Mouse (Mus musculus): ENCODE measurements around the gene Hacl1. TPM values are rescaled to one million over a fixed set of nuclear protein-coding genes. Genes with fewer than 3 reads are reported as not detected.
A peak's percentile ranks its signal among the peaks of the same experiment; 100 is the strongest.

The Hacl1 gene
- 6.1 and 9.4 TPM in 2 replicates for polyA plus RNA-seq (2016; fragmentation: Nextera tagmentation; extraction: Ambion mirVana)

DNA sequence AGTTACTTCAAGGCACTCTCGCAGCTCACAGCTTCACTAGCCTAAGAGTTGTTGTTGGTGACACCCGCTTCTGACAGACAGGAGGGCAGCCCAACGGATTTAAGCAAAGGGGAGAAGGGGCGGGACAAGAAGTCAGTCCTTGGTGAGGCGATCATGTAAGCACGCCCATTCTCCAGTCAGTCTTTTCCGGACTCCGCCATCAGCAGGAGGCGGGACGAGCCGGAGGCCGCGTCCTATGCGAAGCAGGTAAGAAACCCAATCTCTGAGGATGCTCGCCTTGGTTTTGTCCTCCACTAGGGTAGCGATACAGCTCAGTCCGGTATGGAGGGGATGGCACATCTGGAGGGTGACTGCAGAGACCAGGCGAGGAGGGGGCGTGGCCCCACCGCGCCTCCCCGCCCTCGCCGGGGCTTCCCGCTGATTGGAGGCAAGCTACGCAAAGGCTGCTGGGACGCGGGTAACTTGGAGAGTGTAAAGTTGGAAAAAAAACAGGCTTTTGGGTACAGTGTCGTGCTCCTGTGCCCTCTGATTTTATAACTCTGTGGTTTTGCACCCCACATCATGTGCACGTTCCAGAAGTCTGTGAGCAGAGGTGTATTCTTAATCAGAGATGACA, at the start of gene Hacl1, which contains the start of gene Btd:
TSS of gene Hacl1 (minus strand) at position 397 of the 616 bp plus-strand sequence.
TSS of gene Btd (plus strand) at position 139 of the 616 bp plus-strand sequence.
- H3K4me3 ChIP-seq = peak within 1 kb of the TSS; percentile 82
- DNase-seq (ENCODE audit: low spot score) = peak; percentile 93
- WGBS = under 1% methylated on average over 30 of the region's 30 CpGs
- H3K27me3 ChIP-seq (ENCODE audit: low read depth, poor library complexity, severe bottlenecking) = no peaks in the 10 kb centered on the region
- H3K36me3 ChIP-seq = no peaks in the 10 kb centered on the region
- H3K9me3 ChIP-seq (replicated peaks) = no peaks in the 10 kb centered on the region
- H3K27ac ChIP-seq = peak within 1 kb of the TSS; percentile 91
- peaks cover 15% of the 10 kb centered on the region for H3K4me1 ChIP-seq

DNA sequence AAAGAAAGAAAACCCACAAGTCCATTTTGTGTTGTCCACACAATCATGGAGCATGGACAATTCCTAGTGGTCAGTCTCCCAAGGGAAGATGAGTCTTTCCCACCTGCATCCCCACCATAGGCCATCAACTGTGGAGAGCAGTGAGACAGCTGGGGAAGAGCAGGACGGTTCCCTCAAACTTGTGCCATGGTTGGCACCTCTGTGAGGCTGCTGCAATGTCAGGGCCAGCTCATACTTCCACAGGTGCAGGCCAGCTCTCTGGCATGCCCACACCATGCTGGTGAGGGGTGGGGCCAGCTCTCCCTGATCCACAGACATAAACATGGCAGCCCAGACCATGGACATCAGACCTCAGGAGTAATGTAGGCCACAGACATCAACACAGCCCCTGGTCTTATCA, 45.1 kb upstream of the Hacl1 start:
- Histone ChIP-seq H3K4me1 (peaks cover 17% of the 10 kb centered on the region), H3K9me3 (replicated peaks) (no peaks in the 10 kb centered on the region), H3K4me3 (no peak overlapping the region), H3K27ac (no peak overlapping the region), H3K27me3 (ENCODE audit: low read depth, poor library complexity, severe bottlenecking) (no peaks in the 10 kb centered on the region), H3K36me3 (no peaks in the 10 kb centered on the region)
- no peak for DNase-seq (ENCODE audit: low spot score)
- WGBS = 88% methylated on average over 1 of the region's 1 CpGs

DNA sequence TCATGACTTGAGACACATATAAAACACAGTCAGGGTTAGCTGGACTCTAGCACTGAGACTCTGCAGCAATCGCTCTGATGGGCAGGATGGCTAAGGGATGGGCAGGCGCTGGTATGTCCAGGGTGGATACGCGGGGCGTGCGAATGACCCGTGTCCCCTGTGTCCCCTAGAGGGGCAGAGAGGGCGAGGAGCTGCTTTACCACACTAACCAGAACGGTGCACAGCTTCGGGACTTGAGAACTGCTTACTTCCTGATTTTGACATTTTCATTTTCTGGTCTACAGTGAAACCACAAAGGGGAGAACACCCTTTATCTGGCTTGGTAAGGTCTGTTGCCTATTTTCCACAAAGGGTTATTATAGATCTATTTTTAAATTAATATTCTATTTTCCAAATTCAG, 44.6 kb upstream of the Hacl1 start:
- Histone ChIP-seq H3K27ac (peak overlapping the region; percentile 25; the same call in 1 of the 2 replicates), H3K4me3 (no peak overlapping the region), H3K9me3 (replicated peaks) (no peaks in the 10 kb centered on the region), H3K4me1 (peaks cover 13% of the 10 kb centered on the region; the same call in 1 of the 2 replicates), H3K27me3 (ENCODE audit: low read depth, poor library complexity, severe bottlenecking) (no peaks in the 10 kb centered on the region), H3K36me3 (no peaks in the 10 kb centered on the region)
- no peak for DNase-seq (ENCODE audit: low spot score)
- WGBS = 90% methylated on average over 10 of the region's 10 CpGs

DNA sequence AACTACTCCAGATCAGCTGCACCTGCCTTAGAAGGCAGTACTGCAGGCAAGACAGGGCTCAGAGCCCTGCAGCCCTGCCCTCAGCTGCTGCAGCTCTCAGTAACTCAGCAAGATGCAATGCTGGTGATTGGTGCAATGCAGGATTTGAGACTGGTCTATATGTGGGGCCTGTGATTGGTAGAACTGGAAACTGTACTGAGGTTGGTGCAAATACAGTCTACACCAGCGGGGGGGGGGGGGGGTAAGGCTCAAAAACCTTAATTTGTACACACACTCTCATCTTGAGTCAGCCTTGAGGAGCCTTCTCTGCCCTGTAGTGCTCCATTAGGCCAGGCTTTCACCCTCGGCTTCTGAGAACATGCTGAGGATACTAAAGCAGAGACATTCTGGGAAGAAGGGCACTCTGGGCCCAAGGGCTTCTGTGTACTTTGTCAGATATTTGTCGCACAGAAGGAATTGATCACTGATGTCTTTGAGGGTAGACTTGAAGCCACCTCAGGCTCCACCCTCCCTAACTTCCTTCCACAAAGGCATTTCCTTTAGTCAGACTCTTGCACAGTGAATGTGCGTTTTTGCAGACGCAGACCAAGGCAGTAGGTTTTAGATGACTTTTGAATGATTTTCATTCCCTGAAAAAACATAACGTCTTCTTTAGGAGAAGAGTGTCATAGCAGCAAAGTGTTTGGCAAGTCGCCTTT, 43.4 kb upstream of the Hacl1 start:
- Histone ChIP-seq H3K36me3 (no peaks in the 10 kb centered on the region), H3K9me3 (replicated peaks) (no peaks in the 10 kb centered on the region), H3K4me1 (0 out of 2 replicates have a peak, but pooled peaks cover 13% of the 10 kb centered on the region), H3K4me3 (no peak overlapping the region), H3K27ac (0 out of 2 replicates have a peak overlapping the region, but pooled peaks have one; percentile 14), H3K27me3 (ENCODE audit: low read depth, poor library complexity, severe bottlenecking) (no peaks in the 10 kb centered on the region)
- 77% methylated on average over 7 of the region's 7 CpGs for WGBS
- peak; percentile 22 for DNase-seq (ENCODE audit: low spot score)

DNA sequence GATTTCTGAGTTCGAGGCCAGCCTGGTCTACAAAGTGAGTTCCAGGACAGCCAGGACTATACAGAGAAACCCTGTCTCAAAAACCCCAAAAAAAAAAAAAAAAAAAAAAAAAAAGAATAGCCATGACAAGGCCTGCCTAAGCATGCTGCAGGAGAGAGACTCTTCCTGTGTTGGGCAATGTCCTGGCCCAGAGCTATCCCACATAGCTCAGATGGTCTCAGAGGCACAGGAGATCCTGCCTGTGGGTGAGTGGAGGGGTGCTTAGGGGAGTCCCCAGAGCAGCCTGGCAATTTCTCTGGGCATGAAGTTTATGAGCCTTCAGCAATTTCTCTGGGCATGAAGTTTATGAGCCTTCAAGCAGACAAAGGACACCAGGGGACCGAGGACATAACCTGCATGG, 42.5 kb upstream of the Hacl1 start:
- Histone ChIP-seq H3K4me1 (0 out of 2 replicates have a peak, but pooled peaks cover 13% of the 10 kb centered on the region), H3K4me3 (no peak overlapping the region), H3K27ac (no peak overlapping the region), H3K27me3 (ENCODE audit: low read depth, poor library complexity, severe bottlenecking) (no peaks in the 10 kb centered on the region), H3K9me3 (replicated peaks) (no peaks in the 10 kb centered on the region), H3K36me3 (no peaks in the 10 kb centered on the region)
- no peak for DNase-seq (ENCODE audit: low spot score)
- 79% methylated on average over 2 of the region's 2 CpGs for WGBS

DNA sequence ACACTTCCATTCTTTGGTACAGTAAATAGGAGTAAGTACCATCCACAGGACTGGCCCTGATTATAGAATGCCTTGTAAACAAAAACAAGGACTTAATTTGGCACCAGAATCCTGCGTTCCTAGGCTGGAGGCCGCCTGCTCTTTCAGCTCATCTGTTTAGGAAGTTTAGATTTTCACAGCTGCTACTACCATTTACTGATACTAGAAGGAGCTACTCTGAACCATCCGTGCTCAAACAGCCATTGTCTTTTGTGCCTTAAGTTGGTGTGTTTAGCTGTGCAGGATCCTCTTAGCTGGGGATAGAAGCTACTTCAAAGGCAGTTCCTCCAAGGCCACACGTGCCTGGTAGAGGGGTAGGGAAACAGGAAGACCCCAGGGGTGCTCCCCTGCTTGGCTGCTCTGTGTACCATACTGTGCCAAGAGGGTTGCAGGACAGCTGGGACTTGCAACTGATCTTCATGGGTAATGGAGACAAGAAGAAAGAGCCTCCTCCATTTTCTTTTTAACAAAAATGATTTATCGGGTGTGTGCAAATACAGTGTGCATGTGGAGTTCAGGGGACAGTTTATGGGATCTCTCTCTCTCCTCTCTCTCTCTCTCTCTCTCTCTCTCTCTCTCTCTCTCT, 41.0 kb upstream of the Hacl1 start:
- no peaks in the 10 kb centered on the region for H3K9me3 ChIP-seq (replicated peaks)
- no peak overlapping the region for H3K4me3 ChIP-seq
- H3K4me1 ChIP-seq = 0 out of 2 replicates have a peak, but pooled peaks cover 13% of the 10 kb centered on the region
- WGBS = 64% methylated on average over 5 of the region's 5 CpGs
- no peaks in the 10 kb centered on the region for H3K36me3 ChIP-seq
- DNase-seq (ENCODE audit: low spot score) = peak; percentile 20
- H3K27me3 ChIP-seq (ENCODE audit: low read depth, poor library complexity, severe bottlenecking) = no peaks in the 10 kb centered on the region
- no peak overlapping the region for H3K27ac ChIP-seq

DNA sequence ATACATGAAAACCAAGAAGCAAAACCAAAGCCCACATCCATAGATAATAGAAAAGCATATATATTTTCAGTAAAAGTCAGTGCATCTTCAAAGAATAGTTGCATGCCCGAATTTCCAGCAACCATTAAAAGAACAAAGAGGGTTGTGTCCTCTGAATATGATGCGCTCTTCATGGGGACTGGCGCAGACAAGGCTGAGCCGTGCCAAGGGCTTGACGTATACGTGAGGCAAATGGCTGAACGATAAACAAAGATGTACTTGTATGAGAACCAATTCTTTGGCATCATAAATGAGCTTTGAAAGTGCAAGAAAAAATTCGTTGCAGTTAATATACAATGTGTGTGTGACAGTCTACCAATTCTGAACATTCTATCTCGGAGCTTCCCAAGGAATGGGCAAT, 40.2 kb upstream of the Hacl1 start:
- 91% methylated on average over 9 of the region's 9 CpGs for WGBS
- Histone ChIP-seq H3K36me3 (no peaks in the 10 kb centered on the region), H3K27ac (no peak overlapping the region), H3K9me3 (replicated peaks) (no peaks in the 10 kb centered on the region), H3K27me3 (ENCODE audit: low read depth, poor library complexity, severe bottlenecking) (no peaks in the 10 kb centered on the region), H3K4me3 (no peak overlapping the region), H3K4me1 (0 out of 2 replicates have a peak, but pooled peaks cover 13% of the 10 kb centered on the region)
- no peak for DNase-seq (ENCODE audit: low spot score)

DNA sequence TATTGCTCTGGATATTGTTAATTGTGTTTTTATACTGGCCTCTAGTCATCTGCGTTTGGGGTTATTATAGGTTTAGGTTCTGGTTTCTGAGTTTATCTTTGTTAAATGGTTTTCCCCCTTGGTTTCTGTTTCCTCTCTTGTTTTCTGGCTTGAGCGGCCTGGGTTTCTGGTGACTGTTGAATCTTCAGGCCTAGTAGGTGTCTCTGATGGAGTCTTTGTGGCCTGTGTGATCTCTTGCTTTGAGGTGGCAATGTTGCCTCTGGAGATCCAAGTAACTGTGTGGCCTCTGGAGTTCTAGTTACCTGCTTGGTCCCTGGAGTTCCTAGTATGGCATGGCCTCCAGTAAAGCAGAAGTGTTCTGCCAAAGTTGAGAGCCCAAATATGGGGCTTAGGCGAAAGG, 39.6 kb upstream of the Hacl1 start:
- H3K27ac ChIP-seq = no peak overlapping the region
- peak; percentile 12 for DNase-seq (ENCODE audit: low spot score)
- WGBS = 90% methylated on average over 3 of the region's 3 CpGs
- no peaks in the 10 kb centered on the region for H3K27me3 ChIP-seq (ENCODE audit: low read depth, poor library complexity, severe bottlenecking)
- H3K4me1 ChIP-seq = 0 out of 2 replicates have a peak, but pooled peaks cover 12% of the 10 kb centered on the region
- H3K4me3 ChIP-seq = no peak overlapping the region
- H3K36me3 ChIP-seq = no peaks in the 10 kb centered on the region
- H3K9me3 ChIP-seq (replicated peaks) = no peaks in the 10 kb centered on the region

DNA sequence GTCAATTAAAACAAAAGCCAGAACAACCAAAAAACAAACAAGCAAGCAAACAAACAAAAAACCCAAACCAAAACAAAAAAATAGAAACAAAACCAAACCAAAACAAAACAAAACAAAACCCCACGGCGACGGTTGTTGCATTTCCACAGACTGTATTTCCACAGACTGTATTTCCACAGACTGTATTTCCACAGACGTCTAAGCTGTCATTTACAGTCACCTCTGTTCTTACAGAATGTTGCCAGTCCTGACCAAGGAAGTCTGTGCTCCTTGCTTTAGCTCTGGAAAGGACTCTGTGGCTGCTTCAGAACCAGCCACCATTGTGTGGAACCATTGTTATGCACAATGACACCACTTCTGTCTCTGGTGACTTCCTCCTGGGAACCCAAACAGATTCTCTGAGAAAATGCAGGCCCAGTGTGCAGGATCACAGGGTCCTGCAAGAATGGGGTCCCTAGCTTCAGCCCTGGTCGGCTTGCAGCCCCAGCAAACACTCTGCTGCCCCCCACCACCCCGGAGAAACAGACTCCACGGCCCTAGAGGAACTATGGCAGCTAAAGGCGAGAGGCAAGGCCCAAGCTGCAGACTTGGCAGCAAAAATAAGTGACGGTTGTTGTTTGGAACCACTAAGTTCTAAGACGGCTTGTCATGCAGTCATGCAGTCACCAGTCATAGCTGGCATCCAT, 30.7 kb upstream of the Hacl1 start:
- H3K27ac ChIP-seq = 0 out of 2 replicates have a peak overlapping the region, but pooled peaks have one; percentile 30
- peaks cover 13% of the 10 kb centered on the region for H3K36me3 ChIP-seq
- H3K4me3 ChIP-seq = no peak overlapping the region
- H3K27me3 ChIP-seq (ENCODE audit: low read depth, poor library complexity, severe bottlenecking) = no peaks in the 10 kb centered on the region
- H3K4me1 ChIP-seq = peaks cover 11% of the 10 kb centered on the region
- whole genome bisulfite sequencing = 70% methylated on average over 10 of the region's 10 CpGs
- no peaks in the 10 kb centered on the region for H3K9me3 ChIP-seq (replicated peaks)
- peak; percentile 27 for DNase-seq (ENCODE audit: low spot score)

DNA sequence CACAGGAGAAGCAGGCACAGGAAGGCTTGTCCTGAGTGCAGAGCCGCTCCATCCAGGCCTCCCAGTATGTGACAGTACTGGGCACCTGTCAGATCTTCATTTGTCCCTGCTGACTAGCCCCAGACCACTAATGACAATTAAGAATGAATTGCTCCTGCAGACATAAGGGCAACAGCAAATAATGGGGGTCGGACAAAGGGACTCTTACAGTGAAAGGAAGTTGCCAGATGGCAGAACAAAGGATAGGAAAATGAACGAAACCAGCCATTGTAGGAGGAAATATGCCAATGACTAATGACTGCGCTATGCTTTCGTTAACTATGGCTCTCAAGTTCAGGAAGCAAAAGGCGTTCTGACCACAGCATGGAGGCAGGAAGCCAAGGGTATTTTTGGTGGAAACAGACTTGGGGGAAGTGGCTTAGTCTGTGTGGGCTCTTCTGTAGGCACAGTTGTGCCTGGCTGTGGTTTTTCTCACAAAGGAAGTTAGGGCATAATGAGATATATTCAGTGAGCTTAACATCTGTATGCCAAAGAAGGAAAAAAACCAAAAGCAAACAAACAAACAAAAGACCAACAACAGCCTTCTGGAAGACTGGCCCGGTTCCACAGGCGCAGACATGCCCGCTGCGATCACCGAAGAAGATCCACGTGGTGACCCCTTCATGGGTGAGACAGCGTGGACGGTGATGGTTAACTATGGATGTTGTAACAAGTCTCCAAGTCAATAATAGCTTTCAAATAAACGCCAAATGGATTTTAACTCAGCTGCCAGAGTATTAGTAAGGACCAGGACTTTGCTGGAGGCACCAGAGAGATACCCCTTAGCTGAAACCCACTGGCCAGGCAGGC, 28.8 kb upstream of the Hacl1 start:
- Histone ChIP-seq H3K27ac (peak overlapping the region; percentile 65), H3K36me3 (peaks cover 19% of the 10 kb centered on the region), H3K4me1 (peaks cover 19% of the 10 kb centered on the region), H3K9me3 (replicated peaks) (no peaks in the 10 kb centered on the region), H3K4me3 (no peak overlapping the region), H3K27me3 (ENCODE audit: low read depth, poor library complexity, severe bottlenecking) (no peaks in the 10 kb centered on the region)
- 83% methylated on average over 15 of the region's 15 CpGs for WGBS
- peak; percentile 32 for DNase-seq (ENCODE audit: low spot score)

DNA sequence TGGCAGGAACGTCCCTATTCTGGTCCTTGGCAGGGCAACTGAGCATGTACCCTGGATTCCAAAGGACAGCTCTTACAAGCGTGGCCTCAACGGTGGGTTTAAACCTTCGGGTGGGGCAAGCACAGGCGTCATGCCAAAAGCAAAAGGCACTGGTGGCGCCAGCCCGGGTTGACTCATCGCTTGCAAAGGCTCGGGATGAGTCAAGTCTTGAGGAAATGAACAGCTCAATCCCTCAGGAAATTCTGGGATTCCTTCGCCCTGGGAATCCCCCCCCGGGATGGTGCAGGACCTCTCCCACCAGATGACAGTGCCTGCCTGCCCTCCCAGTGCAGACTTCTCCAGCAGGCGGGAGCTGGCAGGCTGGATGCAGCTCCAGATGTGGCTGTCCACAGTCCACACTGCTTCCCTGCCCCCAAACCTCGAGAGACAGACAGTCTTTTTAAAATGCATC, 28.1 kb upstream of the Hacl1 start:
- H3K9me3 ChIP-seq (replicated peaks) = no peaks in the 10 kb centered on the region
- H3K4me3 ChIP-seq = no peak overlapping the region
- H3K27me3 ChIP-seq (ENCODE audit: low read depth, poor library complexity, severe bottlenecking) = no peaks in the 10 kb centered on the region
- peaks cover 25% of the 10 kb centered on the region for H3K4me1 ChIP-seq
- H3K27ac ChIP-seq = peak overlapping the region; percentile 65
- 83% methylated on average over 13 of the region's 13 CpGs for WGBS
- DNase-seq (ENCODE audit: low spot score) = no peak
- peaks cover 19% of the 10 kb centered on the region for H3K36me3 ChIP-seq

DNA sequence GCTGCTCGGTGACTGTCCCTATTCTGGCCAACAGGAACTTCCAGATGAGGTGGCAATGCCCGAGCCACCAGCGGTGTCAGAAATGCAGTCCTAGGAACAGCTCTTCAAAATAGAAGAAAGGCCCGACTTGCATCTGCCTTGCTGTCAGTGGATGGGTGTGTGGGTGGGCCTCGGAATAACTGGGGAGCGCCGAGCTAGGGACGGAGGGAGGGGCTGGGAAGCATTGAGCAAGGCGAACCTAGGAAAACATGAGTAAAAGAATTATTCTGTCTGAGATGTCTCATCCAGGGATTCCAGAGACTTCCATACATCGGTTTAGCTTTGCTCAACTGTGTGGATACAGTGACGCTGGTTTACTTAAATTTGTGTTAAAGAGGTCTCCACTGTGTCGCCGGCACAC, 27.2 kb upstream of the Hacl1 start:
- DNase-seq (ENCODE audit: low spot score) = peak; percentile 20
- H3K27me3 ChIP-seq (ENCODE audit: low read depth, poor library complexity, severe bottlenecking) = no peaks in the 10 kb centered on the region

More for the DNA sequence above, 27.2 kb upstream of the Hacl1 start:
- WGBS = 88% methylated on average over 13 of the region's 13 CpGs
- Histone ChIP-seq H3K36me3 (peaks cover 19% of the 10 kb centered on the region), H3K27ac (0 out of 2 replicates have a peak overlapping the region, but pooled peaks have one; percentile 19), H3K4me1 (peaks cover 34% of the 10 kb centered on the region), H3K9me3 (replicated peaks) (no peaks in the 10 kb centered on the region), H3K4me3 (no peak overlapping the region)
